Mouse (Mus musculus) right cerebral cortex, adult 18-20 months (tissue): ENCODE measurements around the gene Srcap.

ENCODE experiments used
- DNase-seq: peaks from one replicate; pipeline ENCODE4 v3.0.0; 2022; ENCODE audit warnings: mixed read lengths

Gene Srcap

DNA sequence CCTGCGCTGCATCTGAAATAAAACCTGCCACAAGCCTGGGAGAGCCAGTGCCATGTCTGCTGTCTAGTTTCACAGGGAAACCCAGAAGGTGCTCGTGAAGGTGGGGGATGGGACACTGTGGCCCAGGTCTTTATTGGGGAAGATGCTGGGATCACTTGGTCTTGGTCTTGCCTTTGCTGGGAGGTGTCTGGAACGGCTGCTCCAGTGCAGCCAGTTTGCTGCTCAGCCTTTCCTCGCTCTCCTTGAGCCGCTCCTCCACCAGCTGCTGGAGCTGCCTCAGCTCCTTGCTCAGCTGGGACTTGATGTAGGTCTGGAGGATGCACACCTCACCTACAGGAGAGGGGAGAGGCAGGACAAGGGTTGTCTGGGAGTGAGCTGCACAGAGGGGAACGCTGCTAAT is 71.5 kb downstream of the Srcap start:
- DNase-seq = no peak

DNA sequence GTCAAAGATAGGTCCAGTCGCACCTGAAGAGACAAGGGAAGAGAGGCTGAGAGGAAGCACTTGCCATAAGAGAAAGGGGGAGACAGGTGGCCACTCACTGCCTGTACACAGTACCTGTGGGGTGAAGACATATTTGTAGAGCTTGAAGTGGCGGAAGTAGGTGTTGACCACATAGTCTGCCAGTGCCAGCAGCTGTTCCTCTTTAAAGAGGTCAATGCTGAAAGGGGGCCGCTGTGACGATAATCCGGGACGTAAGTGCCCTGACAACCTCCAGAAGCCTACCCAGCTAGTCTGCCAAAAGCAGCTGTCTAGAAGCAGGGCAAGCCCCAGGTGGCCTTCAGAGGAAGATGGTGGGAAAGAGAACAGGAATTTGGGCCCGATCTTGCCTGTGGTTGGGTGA is 73.2 kb downstream of the Srcap start:
- DNase-seq = no peak

DNA sequence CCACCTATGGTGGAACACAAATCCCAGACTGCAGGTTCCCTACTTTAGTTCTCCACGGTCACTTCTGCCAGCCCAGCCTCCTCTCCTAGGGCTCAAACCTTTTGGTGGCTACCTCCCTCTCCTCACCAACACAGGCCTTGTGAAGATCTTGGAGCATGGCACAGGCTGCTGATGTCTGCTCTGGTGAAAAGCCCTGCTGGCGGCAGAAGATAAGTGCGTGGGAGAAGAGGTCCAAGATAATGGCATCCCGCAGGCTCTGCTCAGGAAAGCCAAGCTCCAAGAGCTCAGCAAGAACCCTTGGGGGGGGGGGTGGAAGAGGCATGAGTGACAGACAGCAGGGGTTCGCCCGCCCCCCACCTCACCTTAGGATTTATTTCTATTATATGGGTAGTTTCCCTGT is 74.4 kb downstream of the Srcap start:
- DNase-seq = no peak

DNA sequence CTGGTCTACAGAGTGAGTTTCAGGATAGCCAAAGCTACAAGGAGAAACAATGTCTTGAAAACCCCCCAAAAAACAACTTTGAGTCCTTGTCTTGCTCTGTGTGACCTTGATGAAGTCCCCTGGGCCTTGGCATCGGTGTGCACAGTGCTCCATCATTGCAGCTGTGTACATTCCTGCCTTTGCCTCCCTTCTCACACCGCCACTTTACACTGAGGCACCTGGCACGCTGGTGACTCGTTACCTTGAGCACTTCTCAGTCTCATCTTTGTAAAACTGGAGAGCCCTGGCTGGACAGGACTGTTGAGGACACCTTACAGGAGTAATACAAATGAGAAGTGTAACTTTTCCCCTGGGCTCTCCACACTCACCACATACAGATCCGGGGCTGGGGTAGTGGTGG is 75.4 kb downstream of the Srcap start:
- no peak for DNase-seq

DNA sequence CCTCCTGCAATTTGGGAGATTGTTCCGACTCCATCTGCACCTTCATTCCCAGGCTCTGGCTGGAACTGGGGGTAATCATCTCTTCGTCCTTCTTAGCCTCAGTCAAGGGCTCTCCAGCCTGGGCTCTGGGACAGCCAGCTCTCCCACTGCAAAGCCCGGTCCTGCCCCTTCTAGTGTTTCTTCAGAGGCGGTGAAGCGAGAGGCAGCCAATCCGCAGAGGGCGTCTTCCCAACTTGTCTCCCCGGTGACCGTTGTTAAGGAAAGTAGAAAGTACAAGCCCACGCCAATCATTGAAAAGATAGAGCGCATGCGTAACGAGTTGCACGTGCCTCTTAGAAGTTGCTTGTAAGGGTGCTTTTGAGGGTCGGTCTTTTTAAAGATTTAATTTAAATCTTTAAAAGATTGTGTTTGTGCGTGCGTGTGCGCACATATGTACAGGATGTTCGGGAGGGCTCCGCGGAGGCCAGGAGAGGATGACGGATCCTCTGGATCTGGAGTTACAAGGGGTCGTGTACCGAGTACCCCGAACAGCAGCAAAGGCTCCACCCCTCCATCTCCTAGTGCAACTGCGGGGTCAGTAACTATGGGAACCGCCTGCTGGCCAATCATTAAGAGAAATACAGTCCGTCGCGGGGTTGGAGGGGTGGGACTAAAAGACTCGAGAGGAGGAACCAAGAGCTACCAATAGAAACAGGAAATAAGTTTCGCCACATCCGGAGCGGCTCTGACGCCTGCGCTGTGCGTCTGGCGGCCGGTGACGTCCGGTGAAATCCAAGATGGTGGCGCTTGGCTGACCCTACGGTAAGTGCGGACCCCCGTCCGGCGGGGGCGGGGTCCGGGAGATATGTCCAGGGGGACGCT is 76.5 kb downstream of the Srcap start, which contains the start of the genes Ccdc189 and Rnf40:
Ccdc189 (minus strand) TSS at position 585 of the 861 bp plus-strand sequence.
Rnf40 (plus strand) TSS at position 757 of the 861 bp plus-strand sequence.
- DNase-seq = peak; percentile 97

DNA sequence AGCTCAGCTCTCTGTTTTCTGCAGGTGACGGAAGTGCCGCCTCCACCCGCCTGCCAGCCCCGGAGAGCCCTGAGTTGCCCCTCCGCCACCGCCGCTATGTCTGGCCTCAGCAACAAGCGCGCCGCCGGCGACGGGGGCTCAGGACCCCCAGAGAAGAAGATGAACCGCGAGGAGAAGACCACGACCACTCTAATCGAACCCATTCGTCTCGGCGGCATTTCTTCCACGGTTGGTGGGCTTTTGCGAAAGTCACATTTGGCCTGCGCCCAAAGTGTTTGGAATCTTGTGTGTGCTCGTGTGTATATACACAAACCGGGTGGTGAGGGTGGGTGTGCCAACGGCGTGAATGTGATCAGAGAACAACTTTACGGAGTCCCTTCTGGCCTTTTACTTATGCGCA is 77.1 kb downstream of the Srcap start:
- DNase-seq = no peak

DNA sequence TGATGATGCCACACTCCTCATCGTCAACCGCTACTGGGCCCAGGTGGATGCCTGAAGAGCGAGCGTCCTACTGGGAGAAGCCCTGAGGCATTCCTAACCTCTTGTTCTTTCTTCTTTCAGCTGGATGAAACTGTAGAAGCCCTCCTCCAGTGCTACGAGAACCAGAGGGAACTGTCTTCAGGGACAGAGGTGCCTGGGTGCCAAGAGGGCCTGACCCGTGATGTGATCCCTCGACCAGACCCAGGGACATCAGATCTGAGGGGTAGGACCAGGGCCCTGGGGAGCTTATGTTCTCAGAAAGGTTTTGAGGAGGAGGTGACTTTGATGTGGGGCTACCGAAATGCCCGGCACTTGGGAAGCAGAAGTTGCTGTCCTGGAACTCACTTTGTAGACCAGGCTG is 77.9 kb downstream of the Srcap start:
- no peak for DNase-seq

DNA sequence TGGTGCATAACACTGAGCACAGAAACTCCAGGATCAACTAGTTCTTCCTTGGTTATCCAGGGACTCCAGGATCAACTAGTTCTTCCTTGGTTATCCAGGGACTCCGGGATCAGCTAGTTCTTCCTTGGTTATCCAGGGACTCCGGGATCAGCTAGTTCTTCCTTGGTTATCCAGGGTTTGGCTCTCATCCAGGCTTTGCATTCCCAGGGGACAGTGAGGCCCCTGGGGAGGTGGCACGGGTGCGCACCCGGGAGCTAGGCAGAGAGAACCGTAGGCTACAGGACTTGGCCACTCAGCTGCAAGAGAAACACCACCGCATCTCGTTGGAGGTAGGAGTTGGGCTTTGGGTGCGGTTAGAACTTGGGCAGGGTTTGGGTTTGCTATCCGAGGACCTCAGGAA is 79.3 kb downstream of the Srcap start:
- no peak for DNase-seq

DNA sequence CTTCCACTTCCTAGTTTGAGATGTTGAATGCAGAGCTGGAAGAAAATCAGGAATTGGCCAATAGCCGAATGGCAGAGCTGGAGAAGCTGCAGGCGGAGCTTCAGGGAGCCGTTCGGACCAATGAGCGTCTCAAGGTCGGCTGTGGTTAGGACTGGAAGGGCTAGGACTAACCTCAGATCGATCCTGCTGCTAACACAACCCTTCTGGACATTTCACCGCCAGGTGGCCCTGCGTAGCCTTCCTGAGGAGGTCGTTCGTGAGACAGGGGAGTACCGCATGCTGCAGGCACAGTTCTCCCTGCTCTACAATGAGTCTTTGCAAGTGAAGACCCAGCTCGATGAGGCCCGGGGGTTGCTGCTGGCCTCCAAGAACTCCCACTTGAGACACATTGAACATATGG is 80.8 kb downstream of the Srcap start:
- DNase-seq = no peak

DNA sequence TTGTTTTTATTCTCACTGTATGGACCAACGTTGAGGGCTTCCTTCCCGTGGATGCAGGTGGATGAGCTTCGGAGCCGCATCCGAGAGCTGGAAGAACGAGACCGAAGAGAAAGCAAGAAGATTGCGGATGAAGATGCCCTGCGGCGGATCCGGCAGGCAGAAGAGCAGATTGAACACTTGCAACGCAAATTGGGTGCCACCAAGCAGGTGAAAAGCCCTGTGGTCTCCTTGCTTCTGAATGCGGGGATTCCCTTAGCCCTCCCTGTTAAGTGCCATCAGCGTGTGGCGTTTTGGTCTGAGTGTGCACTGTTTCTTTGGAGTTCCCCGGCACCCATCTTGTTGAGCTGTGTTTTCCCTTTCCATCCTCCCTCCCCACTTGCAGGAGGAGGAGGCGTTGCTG is 85.0 kb downstream of the Srcap start:
- DNase-seq = no peak

DNA sequence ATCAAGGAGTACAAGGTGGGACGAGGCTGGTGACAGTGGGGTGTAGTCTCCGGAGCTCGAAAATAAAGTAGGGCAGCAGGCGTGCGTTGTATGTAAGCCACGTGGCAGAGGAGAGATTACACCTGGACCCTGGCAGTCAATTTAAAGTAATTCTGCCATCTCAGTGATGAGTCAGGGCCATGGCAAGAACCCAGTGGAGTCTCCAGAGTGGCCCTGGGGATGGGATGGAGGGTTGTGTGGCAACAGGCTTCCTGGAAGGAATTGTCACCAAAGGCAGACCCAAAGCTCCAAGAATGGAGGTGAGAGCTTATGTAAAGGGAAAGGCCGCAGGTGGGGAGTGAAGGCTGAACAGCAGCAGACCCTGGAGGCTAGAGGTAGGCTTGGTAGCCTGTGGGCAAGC is 88.8 kb downstream of the Srcap start:
- DNase-seq = no peak

DNA sequence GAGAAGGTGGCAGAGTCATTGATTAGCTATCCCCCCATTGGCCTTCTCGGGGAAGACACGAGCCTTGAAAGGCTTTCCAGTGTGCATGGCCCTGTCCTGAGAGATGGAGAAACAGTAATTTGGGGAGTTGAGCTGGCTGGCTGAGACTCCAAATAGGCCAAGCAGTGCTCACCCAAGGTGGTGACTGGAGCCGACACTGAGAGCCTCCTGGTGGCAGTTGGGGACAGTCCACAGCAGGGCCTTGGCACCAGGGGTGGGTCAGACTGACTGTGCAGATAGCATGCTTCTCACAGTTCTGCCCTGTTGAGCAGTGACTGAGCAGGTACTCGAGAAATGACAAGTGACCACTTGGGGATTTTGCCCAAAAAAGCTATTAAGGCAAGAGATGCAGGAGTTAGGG is 90.0 kb downstream of the Srcap start:
- DNase-seq = no peak

DNA sequence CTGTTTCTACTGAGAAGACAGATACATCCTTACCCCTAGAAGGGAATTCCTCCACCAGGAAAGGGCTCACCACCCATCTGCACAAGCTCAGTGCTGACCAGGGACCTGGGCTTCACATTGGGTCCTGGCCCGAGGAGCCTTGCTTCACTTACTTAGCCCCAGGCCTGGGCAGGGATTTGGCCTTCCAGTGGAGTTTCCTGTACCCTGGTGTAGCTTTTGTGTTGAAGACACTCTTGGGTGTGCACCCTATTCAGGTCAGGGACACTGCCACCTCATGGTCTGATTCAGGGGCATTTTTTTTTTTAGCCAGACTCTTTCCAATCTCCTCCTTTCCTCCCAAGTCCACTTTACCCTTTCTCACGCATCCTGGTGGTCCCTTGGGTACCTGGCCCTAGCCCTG is 91.1 kb downstream of the Srcap start:
- DNase-seq = no peak

DNA sequence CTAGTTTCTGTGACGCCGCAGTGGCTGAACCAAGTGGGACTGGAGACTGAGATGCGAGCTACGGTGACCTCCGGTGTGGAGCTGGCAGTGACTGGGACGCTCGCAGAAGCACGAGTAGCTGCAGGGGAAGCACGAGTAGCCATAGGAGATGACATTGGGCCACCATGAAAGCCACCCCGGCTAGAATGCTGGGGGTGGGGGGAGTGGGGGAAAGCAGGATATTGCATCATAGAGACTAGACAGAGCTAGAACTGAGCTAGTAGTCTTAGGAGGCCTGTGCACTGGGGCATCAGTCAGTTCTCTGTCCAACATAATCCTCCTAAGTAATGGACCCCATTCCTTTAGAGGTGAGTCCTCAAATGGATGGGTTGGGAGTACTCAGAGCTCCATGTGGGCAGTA is 92.5 kb downstream of the Srcap start:
- DNase-seq = no peak

DNA sequence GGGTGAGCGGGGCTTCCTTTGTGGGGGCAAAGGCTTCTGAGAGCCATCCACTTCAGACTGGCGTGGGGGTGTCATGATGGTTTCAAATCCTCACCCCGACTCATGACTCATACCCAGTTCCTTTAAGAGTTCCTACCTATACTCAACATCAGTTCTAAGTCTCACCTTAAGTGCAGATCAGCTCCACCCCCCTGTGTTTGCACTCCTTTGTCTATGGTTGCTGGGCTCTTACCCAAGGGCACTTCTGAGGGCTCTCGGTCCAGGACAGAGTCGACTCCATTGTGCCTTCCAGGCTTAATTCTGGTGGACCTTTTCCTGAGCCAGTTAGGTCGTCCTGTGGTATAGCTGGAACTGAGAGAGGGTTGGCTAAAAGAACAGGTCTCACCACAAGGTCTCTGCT is 95.4 kb downstream of the Srcap start:
- DNase-seq = no peak
